Mouse (Mus musculus): ENCODE data around the gene Wdr95.

The Wdr95 gene

DNA sequence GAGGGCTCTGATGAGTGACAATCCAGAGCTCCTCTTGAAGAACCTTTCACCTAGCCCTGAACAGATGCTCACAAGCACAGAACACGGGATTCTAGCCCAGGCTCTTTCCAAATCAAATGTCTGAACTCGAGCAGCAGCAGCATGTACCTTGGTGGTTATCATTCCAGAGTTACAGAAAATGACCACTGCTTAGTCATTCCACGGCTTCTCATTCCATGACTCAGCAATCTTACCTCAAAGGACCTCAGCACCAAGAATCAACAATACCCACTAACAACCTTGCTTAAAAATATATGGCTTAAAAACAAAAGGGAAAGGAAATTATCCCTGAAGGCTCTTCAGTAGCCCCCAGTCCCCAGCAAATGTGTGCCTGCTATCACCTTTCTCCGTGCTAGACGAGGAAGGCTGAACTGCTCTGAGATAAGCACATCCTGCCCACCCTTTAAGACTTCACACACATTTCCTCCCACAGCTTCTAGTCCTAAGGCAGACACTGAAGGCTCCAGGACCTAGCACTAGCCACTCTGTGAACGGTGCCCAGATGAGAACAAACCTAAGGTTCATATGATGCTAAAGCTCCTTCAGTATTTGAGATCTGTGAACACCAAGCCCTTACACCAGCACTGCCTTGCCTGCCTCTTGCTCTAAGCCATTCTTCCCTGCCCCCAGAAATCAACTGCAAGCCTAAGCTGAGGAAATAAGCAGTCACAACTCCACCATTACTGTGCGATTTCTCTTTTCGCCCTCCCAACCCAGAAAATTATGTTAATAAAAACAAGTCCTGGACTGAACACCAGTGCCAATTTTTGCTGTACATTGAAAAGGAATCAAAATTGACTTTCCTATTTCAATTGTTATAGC is 95.6 kb downstream of the Wdr95 start:
- DNase-seq (ENCODE audit: low read depth): peak; percentile 79

DNA sequence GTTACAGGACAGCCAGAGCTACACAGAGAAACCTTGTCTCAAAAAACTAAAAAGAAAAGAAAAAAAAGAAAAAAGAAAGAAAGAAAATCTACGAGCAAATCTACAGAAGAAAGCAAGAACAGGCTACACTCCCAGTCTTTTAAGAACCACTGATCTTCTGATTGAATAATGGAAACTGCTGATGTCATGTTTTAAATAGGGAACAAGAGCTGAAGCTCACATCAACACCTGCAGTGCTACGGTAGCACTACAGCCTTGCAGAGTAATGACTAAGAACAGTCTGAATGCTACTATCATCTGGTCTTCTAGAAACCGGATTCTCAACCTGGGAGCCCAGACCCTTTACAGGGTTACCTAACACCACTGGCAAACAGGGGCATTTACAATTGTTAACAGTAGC is 97.1 kb downstream of the Wdr95 start:
- peak; percentile 28 for DNase-seq (ENCODE audit: low read depth)

DNA sequence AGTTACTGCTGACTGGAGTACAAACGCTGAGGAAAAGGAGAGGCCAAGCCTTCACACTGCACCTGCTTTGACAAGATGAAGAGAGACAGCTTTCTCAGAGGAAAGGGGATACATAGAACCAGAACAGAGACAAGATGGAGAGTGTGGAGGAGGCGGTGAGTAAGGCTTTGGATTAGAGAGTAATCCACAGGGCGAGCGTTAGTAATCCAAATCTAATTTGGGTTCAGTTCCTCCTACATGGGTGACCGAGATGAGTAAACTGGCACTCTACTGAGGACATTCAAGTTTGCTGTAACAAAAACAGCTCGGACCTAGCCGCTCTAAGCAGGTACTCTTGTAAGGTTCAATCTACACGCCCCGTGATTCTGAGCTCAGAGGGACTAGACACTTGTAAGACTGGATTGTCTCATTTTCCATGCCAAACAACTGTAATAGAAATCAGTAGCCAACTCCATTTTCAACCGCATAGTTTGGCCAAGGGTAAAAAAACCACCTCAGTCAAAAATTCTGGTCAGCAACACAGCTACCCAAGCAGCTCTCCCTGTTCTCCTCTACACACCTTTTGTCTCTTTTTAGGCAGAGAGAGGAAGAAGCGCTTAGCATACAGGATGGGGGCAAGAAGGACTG is 106.0 kb downstream of the Wdr95 start:
- no peak for DNase-seq (ENCODE audit: low read depth)

DNA sequence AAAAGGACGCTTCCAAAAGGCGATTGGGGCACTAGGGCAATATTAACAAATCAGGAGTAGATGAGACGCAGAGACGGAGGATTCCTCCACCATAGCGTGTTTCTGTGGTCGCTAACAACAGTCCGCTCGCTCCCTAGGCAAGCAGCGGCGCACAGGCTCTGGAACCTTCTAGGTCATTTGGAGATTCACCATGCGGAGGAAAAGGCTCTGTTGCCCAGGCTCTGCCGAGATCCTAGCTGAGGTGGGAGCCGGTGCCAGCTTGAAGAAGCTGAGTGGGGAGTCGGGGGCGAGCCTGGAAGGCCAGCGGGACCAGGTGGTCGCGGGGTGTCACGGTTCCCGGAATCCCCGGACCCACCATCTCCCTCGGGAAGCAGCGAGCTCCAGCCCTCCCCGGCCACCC is 107.1 kb downstream of the Wdr95 start:
- peak; percentile 41 for DNase-seq (ENCODE audit: low read depth)

DNA sequence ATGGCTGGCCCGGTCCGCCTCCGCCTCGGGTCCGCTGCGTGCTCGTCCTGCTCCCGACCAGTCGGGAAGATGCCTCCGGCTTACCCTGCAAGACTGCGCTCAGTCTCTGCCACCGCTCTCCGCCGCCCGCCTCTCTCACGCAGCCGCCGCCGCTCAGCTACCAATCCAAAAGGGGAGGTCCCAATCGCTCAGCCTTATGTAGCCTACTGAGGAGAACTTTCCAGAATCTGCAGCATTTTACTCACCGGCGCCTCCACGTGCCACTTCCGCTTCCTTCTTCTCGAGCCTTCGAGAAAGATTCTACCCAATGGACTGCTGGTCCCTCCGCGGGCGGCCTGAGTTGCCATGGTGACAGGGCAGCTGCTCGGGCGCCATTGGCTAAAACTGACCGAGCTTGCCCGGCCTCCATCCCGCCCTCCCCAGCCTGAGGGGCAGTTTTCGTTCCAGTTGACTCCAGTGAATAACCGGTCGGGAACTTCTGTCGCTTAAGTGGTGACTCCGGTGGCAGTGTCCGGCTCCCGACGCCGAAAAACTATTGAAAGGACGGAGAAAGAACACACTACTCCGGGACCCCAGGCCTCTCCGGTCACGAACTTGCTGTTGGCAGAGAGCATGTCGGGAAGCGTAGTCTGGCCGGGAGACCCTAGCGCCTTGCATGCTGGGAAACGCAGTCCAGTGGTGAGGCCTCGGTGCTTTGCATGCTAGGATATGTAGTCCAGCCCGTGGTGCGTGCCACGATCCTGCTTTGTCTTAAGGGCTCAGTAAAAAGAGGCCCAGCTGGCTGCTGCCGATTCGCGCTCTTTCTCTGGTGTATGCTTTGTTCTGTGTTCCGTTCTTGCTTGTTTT is 107.8 kb downstream of the Wdr95 start, which contains the start of gene Hsph1:
Gene Hsph1, minus strand, starts transcription at position 302 of the 846 bp plus-strand sequence.
- DNase-seq (ENCODE audit: low read depth): peak; percentile 99

DNA sequence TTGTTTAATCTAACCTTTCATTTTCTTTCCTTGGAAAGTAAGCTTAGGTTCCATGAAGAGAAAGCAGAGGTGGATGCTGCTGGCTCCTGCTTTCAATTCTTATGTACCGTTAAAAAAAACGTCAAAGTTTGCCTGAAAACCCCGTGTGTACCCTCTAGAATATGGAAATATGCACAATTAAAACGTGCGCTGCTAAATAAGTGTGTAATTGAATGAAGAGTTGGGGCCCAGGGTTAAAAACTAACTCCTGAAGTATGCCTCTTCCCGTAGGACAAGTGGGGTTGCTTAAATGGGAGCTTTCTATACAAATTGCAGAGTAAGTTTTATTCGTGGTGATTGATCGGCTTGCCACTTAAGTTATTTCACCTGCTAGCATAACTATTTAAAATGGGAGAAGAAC is 108.8 kb downstream of the Wdr95 start:
- DNase-seq (ENCODE audit: low read depth): peak; percentile 15

DNA sequence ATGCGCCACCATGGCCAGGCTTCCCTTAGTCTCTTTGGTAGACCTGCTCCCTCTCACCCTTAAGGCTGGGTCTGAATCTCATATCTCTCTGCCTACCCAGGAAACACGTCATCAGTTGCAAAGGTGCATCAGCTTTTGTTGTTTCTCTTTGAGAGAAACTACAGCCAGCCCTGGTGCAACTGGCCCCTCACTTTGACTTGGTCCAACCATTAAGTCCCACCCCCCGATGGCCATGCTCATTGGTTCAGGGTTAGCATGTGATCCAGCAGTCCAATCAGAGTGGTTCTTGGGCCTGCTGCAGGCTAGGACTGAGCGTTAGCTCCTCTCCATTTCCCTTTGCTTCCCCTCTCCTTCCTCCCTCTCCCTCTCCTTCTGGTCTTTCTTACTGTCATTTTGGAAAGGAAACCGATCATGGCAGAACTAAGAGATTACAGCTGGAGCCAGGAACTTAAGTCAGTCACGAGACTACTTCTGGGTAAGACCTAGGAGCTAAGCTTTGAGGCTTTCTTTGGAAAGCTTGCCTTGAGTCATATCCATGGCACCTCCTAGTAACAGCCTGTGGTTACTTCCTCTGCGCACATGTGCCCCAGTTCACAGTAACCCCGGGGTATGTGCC is 112.9 kb downstream of the Wdr95 start:
- DNase-seq (ENCODE audit: low read depth): peak; percentile 89

DNA sequence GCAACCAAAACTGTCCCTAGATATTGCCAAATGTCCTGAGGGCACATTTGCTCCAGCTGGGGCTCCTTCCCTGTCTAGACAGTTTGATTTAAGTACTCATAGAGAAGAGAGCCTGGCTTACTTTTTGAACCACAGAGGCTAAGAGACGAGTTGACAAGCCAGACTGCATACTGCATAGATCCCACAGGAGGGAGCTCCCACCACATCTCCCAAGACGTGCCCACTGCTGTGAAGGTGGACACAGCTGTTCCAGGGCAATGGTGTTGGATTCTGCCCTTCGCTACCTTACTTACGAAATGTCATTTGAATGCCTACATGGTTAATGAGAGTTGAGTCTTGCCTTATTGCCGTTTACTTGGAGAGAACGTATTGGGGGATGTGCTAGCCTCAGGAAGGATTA is 113.9 kb downstream of the Wdr95 start:
- DNase-seq (ENCODE audit: low read depth): peak; percentile 58

DNA sequence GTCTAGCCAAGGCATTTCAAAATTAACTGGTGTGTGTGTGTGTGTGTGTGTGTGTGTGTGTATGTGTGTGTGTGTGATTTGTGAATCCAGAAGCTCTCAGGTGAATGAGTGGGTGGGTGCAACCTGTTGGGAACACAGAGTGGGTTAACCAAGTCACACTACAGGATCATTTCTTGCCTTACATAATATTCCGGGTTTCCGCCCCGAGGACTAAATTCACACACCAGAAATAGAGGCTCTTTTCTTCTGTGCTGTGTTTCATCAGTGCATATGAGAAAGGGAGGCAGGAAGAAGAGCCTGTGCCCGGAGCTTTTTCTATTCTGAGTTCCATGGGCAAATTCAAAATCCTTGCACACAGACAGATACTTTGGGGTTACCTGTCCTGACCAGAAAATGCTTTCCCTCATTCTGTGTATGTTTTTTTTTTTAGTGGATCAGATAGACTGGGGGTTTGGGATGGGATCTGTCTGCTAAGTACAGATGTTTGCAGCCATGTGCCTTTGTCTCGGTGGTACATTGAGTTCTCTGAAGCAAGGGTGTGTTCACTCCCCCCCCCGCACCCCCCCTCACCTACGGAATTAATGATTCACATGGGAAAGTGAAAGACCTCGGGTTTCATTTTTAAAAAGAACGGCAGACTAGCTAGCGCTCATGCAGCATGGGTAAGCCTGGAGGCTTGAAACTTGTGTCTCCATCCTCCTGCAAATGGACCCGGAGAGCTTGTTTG is 114.5 kb downstream of the Wdr95 start:
- DNase-seq (ENCODE audit: low read depth): no peak

DNA sequence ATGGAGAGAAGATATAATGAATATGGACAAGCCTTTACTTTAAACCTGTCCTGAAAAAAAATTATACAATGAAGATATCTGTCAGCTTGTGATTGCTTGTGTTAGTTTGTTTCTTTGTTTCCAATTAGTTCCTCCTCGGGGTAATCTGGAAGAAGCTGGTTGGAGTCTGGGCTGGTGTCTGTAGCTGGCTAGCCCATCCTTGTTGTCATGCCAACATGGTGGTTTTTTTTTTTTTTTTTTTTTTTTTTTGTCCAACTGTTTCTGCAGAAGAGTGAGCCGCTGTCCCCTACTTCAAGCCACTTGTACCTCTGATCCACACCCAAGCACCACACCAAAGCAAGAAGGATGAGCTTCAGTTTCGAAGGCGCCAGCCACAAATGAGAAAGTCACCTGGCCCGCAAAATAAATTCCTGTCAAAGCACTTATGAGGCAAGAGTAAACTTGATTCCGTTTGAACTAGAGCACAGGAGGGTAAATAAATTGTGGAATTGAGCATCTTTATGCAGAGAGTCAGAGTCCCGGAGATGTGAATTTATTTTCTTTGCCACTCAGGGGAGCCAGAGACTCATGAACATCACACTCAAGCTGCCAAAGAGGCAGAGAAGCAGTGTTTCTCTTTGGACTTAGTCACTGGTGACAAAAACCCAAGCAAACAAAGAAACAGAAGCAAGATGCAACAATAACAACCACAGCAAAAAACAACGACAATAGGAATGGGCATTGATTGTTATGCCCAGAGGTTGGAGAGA is 119.1 kb downstream of the Wdr95 start:
- no peak for DNase-seq (ENCODE audit: low read depth)

DNA sequence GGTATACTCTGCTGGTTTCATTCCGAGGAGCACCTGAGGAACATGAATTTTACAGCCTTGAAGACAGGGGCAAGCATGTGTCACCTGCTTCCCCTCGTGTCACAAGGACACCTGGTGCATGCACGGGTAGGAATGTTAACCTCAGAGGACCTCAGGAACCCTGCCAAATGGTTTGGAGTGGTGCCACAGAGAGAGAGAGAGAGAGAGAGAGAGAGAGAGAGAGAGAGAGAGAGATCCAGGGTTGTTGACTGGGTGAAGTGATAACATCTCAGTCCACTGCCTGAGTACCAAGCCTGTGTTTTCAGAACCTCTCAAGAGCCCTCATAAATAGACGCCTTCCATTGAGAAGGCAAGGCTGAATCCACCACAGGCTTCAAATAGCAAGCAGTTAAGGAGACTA is 119.7 kb downstream of the Wdr95 start:
- DNase-seq (ENCODE audit: low read depth): no peak

DNA sequence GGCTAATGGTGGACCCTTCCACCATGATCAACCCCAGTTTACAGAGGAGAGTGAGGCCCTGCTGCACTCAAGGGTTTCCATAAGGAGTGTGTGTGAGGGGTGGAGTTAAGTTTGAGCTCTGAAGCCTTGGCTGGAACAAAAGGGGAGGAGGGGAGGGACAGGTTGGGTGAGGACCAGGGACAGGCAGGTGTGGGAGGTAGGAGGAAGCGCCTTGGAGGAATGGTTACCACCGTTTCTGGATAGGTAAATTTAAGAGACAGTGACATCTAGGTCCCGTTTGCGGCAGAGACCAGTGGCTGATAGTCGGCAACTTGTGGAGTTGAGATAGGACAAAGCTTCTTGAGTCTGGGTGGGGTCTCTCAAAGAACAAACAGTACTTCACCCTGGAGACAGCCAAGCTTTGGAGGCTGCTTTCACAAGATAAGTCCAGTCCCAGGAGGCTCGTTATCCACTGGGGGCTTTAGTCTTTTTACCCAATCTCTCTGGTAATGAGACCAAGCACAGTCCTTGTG is 120.5 kb downstream of the Wdr95 start:
- no peak for DNase-seq (ENCODE audit: low read depth)

DNA sequence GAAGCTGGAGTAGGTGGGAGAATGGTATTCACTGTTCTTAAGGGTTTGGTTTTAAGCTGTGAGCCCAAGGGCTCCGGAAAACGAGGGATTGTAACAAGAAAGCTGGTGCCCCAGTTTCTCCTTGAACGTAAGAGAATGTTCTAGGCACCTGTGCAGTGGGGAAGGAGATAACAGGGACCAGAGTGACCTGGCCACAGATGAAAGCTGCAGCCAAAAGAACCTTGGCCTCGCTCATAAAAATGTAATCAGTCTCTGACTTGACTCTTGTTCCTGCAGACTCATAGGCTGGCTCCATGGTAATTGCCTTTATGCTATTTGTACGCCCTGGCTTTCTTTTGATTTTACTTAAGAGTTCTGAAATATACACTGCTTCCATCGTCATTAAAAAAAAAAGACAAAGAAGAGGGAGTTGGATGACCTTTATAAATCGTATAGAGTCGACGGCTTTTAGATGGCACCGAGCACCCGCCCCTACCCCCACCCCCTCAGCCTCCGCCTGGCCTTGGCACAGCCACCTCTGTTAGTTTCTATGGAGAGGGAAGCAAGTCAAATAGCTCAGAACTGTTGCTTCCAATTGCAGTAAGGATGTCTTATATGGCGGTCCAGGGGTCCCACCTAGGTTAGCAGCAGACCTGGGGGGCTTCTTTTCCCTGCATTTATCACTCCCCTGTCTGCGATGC is 121.2 kb downstream of the Wdr95 start:
- no peak for DNase-seq (ENCODE audit: low read depth)

DNA sequence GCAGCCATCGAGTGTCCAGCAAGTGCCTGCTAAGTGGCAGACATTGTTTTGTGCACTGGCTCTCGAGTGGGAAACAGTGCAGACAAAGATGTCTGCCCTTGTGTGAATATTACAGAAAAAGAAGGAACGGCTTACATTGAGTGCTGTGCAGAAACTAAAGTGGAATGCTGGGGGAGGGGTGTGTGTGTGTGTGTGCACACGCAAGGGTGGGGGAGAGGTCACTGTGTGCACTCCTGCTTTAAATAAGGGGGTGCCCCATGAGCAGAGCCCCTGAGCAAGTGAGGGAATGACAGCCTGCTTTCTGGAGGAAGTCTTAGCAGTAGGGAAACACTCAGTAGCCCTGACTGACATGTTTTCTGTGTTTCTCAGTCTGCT is 121.7 kb downstream of the Wdr95 start:
- DNase-seq (ENCODE audit: low read depth): no peak

DNA sequence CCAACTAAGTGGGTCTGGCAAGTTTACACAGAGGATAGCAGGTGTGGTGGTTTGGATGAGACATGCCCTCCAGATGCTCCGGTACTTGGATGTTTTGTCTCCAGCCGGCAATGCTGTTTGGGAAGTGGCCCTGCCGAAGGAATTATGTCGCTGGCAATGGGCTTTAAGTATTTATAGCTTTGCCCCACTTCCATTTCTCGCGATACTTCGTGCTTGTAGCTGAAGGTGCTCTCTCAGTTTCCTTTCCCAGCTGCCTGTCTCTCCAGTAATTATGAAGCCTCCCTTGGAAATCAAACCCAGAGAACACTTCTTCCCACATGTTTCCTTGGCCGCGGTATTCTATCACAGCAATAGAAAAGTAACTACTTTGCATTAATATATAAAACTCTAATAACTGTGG is 127.2 kb downstream of the Wdr95 start:
- no peak for DNase-seq (ENCODE audit: low read depth)

DNA sequence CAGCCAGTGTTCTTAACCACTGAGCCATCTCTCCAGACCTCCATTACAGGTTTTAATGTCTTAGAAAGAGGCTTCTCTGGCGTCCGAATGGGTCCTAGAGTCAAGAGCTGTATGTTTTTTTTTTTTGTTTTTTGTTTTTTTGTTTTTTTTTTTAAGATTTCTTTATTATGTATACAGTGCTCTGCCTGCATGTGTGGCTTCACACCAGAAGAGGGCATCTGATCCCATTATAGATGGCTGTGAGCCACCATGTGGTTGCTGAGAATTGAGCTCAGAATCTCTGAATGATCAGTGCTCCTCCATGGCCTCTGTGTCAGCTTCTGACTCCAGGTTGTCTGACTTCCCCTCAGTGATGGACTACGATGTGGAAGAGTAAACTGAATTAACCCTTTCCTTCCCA is 129.5 kb downstream of the Wdr95 start:
- no peak for DNase-seq (ENCODE audit: low read depth)

DNA sequence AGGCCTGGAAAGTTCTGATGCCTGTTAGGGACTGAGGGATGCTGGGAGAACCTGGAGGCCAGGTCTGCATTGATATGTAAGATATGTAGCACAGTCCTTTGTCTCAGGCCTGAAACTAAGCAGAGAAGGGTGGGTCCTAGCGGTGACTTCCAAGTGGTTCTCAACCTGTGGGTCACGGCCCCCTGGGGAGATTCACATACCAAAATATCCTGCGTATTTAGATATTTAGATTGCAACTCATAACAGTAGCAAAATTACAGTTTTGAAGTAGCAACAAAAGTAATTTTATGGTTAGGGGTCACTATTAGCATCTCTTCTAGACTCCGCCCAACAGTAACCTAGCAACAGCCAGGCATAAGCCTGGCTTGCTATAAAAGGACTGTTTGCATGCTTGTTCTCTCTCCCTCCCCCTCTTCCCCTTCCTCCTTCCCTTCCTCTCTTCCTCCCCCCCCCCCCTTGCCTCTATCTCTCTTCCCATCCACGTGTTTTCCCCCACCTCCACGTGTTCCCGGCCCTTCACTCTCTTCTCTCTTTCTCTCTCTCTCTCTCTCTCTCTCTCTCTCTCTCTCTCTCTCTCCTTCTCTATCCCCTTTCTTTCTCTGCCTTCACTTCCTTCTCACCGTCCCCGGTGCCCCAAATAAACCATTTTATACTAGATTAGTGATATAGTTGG is 130.4 kb downstream of the Wdr95 start:
- DNase-seq (ENCODE audit: low read depth): no peak

DNA sequence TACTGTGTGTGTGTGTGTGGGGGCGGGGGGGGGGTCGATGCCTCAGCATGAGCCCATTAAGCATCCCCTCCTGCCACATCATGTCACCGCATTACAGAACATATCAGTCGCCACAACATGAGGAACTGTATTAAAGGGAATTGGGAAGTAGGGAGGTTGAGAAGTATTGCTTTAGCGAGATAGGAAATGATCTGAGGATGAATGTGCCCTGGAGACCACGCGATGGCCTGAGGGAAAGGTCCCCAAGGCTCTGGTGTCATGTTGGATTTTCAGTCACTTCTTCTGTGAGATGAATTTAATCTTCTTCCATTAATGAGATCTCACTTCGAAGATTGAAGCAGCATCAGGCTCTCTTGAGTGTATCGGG is 130.9 kb downstream of the Wdr95 start:
- no peak for DNase-seq (ENCODE audit: low read depth)

DNA sequence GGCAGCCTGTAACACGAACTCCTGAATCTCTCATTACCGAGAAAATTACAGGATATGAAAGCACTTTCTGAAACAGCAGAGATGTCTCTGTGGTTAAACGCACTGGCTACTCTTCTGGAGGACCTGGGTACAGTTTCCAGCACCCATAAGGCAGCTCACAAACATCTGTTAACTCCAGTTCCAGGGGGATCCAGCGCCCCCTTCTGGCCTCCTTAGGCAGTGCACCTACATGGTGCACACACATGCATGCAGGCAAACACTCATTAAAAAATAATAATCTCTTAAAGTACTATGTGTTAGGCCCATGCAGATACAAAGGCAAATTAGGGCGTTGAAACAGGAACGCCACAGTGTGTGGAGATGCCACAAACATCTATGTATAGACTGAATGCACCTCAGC is 132.9 kb downstream of the Wdr95 start:
- DNase-seq (ENCODE audit: low read depth): no peak
